Mouse (Mus musculus) left cerebral cortex, postnatal 25 days (tissue): ENCODE measurements around the gene Zbed6. TPM values are rescaled to one million over a fixed set of nuclear protein-coding genes. Genes with fewer than 3 reads are reported as not detected.
"Not testable (repeated sequence)": the region's sequence is repeated elsewhere in the genome, so short reads cannot be mapped to it uniquely, and the experiment has no call there.

Experiments
- DNase-seq, 2 experiments: peaks; one replicate each; pipeline ENCODE4 v3.0.0; 2022; ENCODE audit warnings: low spot score in 2 of 2, mixed read lengths in 1 of 2
- intact Hi-C: fragments of 180-260 bp; cut with DNase I; formaldehyde crosslinking; loops from one replicate; pipeline ENCODE4 v1.15.1; 2025
- total RNA-seq, 2 experiments: library from RNA; stranded (reverse); gene quantifications; 2 replicates each; pipeline ENCODE4 v1.2.3; 2021

The Zbed6 gene
- 1 to 10 TPM; 4.8 to 9.0 TPM for total RNA-seq

- peak; percentile 58 to 60 for DNase-seq
- intact Hi-C loops = loop anchor here (5.0 kb wide), 1 partner anchor 247 kb away; the partner anchor contains the start of gene Optc
Measured at GRCm38 (mm10) chr1:133660466-133661202, at the start of gene Zbed6. Zbed6 (minus strand) TSS chr1:133660885.

GRCm38 (mm10) chr1:133709292-133709691, 48.6 kb upstream of the Zbed6 start:
- DNase-seq = no peak

GRCm38 (mm10) chr1:133701824-133702223, 41.1 kb upstream of the Zbed6 start:
- DNase-seq = peak in 1 of 2 experiments; percentile 31
- intact Hi-C loops = not testable (repeated sequence)

More at GRCm38 (mm10) chr1:133709292-133709691, 48.6 kb upstream of the Zbed6 start:
- intact Hi-C loops = no loop called here

GRCm38 (mm10) chr1:133697935-133698620, 37.4 kb upstream of the Zbed6 start:
- intact Hi-C loops = no loop called here

GRCm38 (mm10) chr1:133695901-133696300, 35.2 kb upstream of the Zbed6 start:
- DNase-seq = peak in 1 of 2 experiments; percentile 14
- intact Hi-C loops = no loop called here

More at GRCm38 (mm10) chr1:133697935-133698620, 37.4 kb upstream of the Zbed6 start:
- DNase-seq = no peak

GRCm38 (mm10) chr1:133694876-133695275, 34.2 kb upstream of the Zbed6 start:
- no peak for DNase-seq
- intact Hi-C loops = no loop called here

- no peak for DNase-seq
- intact Hi-C loops = no loop called here
Measured at GRCm38 (mm10) chr1:133694301-133694700, 33.6 kb upstream of the Zbed6 start.

- no peak for DNase-seq
- intact Hi-C loops = no loop called here
Measured at GRCm38 (mm10) chr1:133693536-133694114, 32.9 kb upstream of the Zbed6 start.

GRCm38 (mm10) chr1:133692195-133692594, 31.5 kb upstream of the Zbed6 start:
- intact Hi-C loops = no loop called here
- no peak for DNase-seq

- intact Hi-C loops = no loop called here
- DNase-seq = no peak
Measured at GRCm38 (mm10) chr1:133691046-133691445, 30.4 kb upstream of the Zbed6 start.

- intact Hi-C loops = no loop called here
- DNase-seq = no peak
Measured at GRCm38 (mm10) chr1:133689897-133690296, 29.2 kb upstream of the Zbed6 start, which contains the start of gene Lax1. Lax1 (minus strand) TSS chr1:133690108.

- DNase-seq = no peak
- intact Hi-C loops = no loop called here
Measured at GRCm38 (mm10) chr1:133688301-133688700, 27.6 kb upstream of the Zbed6 start.

GRCm38 (mm10) chr1:133685749-133686519, 25.2 kb upstream of the Zbed6 start:
- intact Hi-C loops = no loop called here
- peak in 1 of 2 experiments; percentile 19 for DNase-seq

GRCm38 (mm10) chr1:133671801-133672200, 11.1 kb upstream of the Zbed6 start:
- intact Hi-C loops = no loop called here
- DNase-seq = no peak

- DNase-seq = no peak
- intact Hi-C loops = no loop called here
Measured at GRCm38 (mm10) chr1:133671266-133671665, 10.6 kb upstream of the Zbed6 start.

GRCm38 (mm10) chr1:133670776-133671175, 10.1 kb upstream of the Zbed6 start:
- DNase-seq = no peak
- intact Hi-C loops = no loop called here

- intact Hi-C loops = no loop called here
Measured at GRCm38 (mm10) chr1:133670190-133670589, 9.5 kb upstream of the Zbed6 start.

GRCm38 (mm10) chr1:133668618-133669017, 7.9 kb upstream of the Zbed6 start:
- no peak for DNase-seq
- intact Hi-C loops = no loop called here

More at GRCm38 (mm10) chr1:133670190-133670589, 9.5 kb upstream of the Zbed6 start:
- no peak for DNase-seq

- DNase-seq = no peak
- intact Hi-C loops = no loop called here
Measured at GRCm38 (mm10) chr1:133667721-133668120, 7.0 kb upstream of the Zbed6 start.

GRCm38 (mm10) chr1:133665713-133666112, 5.0 kb upstream of the Zbed6 start:
- intact Hi-C loops, DNase-seq: not testable (repeated sequence)
